Mouse (Mus musculus) monocyte, adult 59 days (primary cell): ENCODE measurements around the gene Dmrt3. TPM values are rescaled to one million over a fixed set of nuclear protein-coding genes. Genes with fewer than 3 reads are reported as not detected.

Experiments used
- total RNA-seq, 2 experiments: library from RNA; stranded (reverse); gene quantifications; one replicate each; pipeline ENCODE4 v1.2.4; 2023

Dmrt3 gene
- total RNA-seq, result not detected

GRCm38 (mm10) chr19:25610015-25610410 is at the start of gene Dmrt3:
TSS of gene Dmrt3 (plus strand) at chr19:25610301.

GRCm38 (mm10) chr19:25672101-25672950 is 62.2 kb downstream of the Dmrt3 start, which contains the start of gene Dmrt2:
TSS of gene Dmrt2 (plus strand) at chr19:25672411.

Other genes starting within 250 kb of the Dmrt3 start
- gene Dmrt1, start 104.7 kb upstream of the Dmrt3 start, total RNA-seq, result not detected
- not detected for gene Dmrt2, start 62.1 kb downstream of the Dmrt3 start, total RNA-seq